Mouse (Mus musculus) cerebellum, postnatal 10 days (tissue): ENCODE measurements around the gene Capn3.

Source experiments
- DNase-seq, 2 experiments: peaks; one replicate each; pipeline ENCODE4 v3.0.0; 2021; ENCODE audit warnings: mixed read lengths in 2 of 2

Gene Capn3

DNA sequence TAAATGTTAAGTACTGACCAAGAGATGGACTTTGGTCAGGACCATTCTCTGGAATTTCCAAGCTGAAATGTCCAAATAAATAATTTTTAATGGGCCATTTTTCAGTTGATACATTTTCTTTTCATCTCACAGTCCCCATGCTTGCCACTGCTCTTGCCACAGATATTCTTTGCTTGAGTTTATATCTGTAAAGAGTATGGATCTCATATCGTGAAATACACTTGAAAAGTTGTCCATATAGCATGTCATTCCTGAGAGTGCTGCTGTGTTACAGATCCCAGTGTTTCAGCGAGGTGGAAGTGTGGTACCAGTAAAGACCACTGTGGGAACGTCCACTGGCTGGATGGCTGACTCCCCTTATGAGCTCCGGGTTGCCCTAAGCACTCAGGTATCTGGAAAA is at the start of gene Capn3:
Gene Capn3 (plus strand): TSS at position 301 of the 400 bp plus-strand sequence.
- no peak for DNase-seq

DNA sequence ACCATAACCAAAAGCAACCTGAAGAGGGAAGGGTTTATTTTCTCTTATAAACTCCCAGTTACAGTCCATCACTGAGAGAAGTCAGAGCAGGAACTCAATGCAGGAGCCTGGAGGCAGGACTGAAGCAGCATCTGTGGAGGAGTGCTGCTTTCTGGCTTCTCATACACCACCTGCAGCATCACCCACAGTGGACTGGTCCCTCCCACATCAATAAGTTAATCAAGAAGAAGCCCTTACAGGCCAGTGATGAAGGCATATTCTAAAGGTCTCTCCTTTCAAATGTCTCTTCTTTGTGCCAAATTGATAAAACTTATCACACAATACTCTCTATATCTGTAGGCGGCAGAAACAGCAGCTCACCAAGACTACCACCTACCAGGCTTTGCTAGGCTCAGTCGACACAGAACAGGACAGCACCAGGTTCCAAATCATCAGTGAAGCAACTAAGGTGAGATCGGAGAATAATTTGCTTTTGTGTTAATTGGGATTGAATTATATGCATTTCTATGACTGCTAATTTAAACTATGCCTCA is 44.7 kb upstream of the Capn3 start:
- DNase-seq = no peak

DNA sequence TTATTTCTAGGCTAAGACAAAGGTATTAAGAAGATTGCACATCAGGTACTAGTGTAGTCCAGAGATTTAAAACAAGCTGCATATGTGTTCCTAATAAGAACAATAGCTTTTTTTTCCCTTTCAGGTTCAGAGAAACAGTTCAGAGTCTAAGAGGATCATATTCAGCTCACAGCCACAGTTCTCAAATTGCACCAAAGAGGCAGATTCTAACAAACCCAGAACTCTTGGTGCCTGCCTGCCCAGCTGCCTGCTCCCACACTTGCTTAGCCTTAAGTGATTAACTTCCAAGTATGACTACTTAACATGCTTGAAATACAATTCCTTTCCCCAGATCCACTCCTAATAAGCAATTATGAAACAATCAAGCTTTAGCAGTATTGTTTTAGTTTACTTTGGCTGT is 41.7 kb upstream of the Capn3 start:
- DNase-seq = no peak

GRCm38 (mm10) chr2:120414738-120415414 is 40.9 kb upstream of the Capn3 start:
- peak; percentile 54 to 70 for DNase-seq

GRCm38 (mm10) chr2:120424386-120424785 is 31.4 kb upstream of the Capn3 start:
- DNase-seq = no peak

- no peak for DNase-seq
Measured at GRCm38 (mm10) chr2:120444486-120444885, 11.3 kb upstream of the Capn3 start.

- no peak for DNase-seq
Measured at GRCm38 (mm10) chr2:120446373-120446772, 9.4 kb upstream of the Capn3 start.

GRCm38 (mm10) chr2:120447306-120447705 is 8.5 kb upstream of the Capn3 start:
- DNase-seq = no peak

DNA sequence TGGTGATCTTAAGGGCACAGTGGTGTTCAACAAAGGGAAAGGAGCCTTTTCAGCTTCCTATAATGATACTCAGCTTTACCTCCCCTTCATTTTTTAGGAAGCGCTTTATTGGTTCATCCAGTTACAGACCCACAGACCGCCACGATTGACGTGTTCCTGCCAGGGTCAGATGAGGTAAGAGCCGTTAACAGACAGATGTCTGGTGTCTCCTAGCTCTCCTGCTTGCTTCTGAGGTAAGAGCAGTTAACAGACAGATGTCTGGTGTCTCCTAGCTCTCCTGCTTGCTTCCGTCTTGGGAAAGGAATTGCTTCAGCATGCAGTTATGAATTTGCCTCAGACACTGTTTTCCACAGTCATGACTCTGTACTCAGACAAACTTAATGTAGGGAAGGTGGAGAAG is 5.1 kb upstream of the Capn3 start:
- DNase-seq = no peak

- DNase-seq = no peak
Measured at GRCm38 (mm10) chr2:120452600-120452999, 3.2 kb upstream of the Capn3 start.

DNA sequence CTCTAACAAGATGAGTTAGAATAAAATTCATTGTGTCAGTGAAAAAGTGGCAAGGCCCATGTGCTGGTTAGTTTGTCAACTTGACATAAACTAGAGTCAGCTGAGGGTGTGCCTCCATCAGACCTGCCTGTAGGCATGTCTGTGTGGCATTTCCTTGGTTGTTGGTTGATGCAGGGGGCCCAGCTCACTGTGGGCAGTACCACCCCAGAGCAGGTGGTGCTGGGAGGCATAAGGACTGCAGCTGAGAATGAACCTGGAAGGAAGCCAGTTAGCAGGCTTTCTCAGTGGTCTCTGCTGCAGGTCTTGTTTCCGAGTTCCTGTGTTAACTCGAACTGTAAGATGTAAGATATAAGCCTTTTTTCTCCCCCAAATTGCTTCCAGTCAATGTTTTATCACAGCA is 832 bp upstream of the Capn3 start:
- peak; percentile 14 to 20 for DNase-seq

GRCm38 (mm10) chr2:120460216-120460615 is 4.4 kb downstream of the Capn3 start:
- DNase-seq = no peak

- DNase-seq = no peak
Measured at GRCm38 (mm10) chr2:120463328-120463727, 7.5 kb downstream of the Capn3 start.

DNA sequence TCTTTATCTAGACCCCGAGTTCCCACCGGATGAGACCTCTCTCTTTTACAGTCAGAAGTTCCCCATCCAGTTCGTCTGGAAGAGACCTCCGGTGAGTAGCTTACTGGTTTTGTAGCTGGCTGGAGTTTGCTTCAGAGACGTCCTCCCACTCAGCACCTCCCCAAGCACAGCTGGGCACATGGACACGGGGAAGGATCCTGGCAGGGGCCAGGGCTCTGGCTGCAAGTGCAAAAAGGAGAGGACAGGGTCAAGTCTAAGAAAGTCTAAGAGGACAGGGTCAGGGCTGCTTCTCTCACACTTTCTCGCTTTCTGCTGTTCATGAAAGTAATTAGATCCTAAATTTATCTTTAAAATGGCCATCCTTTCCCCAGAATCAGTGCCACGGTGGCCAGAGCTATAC is 8.3 kb downstream of the Capn3 start:
- no peak for DNase-seq

DNA sequence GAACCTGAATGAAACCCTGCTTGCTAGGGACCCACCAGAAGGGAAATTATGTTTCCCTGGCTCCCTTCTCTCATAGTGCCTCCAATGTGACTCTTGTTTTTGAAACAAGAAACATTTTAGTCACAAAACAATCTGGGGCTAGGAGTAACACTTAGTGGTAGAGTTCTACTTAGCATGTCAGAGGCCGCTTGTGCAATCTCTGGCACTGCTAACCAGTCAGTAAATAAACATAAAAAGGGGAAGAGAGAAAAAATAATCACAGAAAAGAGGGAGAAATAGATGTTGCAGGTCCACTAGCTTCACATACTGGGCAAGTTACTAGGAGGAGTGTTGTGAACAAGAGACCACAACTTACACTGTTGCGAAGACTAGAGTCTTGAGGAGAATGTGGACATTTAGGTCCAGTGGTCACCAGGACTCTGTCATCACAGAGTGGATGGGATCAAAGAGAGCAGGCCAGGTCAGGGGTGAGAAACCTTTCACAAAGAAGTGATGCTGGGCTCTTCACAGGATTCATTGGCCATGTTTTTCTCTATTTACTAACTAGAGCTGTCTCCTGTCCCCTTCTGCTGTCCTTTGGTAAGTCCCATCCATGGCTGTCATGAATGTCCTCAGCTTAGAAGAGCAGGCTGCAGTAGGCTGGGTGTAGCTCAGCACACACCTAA is 9.0 kb downstream of the Capn3 start:
- no peak for DNase-seq

DNA sequence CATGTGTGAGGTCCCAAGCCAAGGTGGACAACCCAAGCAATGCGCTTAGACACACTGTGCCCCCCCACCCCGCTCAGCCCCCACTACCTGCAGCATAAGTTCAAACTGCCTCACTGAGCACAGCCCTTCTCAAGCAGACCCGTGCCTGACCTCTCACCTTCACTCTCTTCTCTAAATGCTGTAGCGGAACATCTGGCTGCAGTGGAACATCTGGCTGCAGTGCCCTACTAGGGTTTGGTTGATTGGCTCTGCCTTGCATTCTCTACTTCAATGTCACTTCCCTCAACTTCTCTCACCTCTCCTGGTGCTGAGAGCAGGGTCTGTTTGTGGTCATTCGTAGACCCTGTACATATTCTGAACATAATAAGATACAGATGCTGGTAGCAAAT is 9.6 kb downstream of the Capn3 start:
- DNase-seq = no peak

DNA sequence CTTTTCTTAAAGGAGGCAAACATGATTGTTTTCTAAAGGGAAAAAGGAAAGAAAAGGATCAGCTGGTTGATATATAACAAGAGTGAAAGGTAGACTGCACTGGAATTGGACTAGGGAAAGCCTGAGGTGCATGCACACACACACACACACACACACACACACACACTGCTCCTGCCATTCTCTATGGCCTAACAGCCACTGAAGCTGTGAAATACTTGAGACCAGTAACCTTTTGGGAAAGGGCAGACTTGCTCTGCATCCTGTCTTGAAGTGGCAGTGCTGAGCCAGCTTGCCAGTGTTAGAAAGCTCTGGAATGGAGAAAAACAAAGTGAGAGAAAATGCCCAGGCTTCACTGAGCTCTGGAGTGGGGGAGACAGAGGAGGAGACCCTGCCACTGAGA is 12.2 kb downstream of the Capn3 start:
- DNase-seq = no peak

DNA sequence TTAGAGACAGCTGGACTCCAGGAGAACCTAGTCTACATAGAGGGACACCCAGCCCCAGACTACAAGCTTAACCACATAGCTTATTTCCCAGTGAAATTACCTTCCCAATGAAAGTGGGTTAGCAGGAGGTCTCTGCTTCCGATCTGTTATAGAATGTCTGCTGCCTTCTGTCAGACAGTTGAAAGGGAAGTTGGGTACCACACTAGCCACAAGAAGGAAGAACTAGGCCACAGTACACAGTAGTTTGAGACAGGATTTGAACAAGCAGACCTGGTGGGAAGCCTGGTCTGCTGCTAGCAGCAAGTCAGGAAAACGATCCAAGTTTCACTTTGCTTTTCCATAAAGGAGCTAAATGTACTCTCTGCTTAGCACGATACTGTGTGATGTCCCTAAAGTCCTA is 13.4 kb downstream of the Capn3 start:
- no peak for DNase-seq

DNA sequence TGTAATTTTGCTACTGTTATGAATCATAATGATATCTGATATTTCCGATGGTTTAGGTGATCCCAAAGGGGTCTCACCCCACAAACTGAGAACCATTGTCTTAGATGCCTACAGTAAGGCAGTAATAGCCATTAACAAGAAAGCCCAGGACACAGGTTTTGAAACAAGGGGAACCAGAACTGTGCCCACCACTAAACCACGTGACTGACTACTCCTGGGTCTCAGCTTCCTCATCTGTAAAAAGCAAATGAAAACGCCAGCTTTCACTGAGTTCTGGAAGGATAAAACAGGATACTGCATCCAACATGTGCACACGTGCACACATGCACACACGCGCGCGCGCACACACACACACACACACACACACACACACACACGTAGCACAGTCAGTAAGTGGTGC is 13.9 kb downstream of the Capn3 start:
- DNase-seq = no peak

- DNase-seq = peak; percentile 44 to 56
Measured at GRCm38 (mm10) chr2:120470856-120471255, 15.0 kb downstream of the Capn3 start.

GRCm38 (mm10) chr2:120476277-120477087 is 20.7 kb downstream of the Capn3 start:
- no peak for DNase-seq

DNA sequence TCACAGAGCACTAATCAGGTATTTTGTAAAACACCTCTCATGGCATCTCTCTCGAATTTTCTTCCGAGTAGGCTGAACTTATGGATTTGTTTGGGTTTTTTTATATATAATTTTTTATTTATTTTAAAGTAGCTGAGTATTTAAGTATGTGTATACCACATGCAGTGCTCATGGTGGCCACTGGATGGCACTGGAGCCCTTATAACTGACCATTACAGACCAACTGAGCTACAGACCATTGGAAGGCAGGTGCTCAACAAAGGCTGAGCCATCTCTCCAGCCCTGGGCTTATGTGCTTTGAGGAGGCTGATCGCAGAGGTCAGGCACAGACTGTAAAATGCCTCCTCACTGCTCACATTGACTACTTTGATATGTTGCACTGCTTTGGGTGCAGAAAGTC is 22.8 kb downstream of the Capn3 start:
- peak; percentile 82 to 83 for DNase-seq

DNA sequence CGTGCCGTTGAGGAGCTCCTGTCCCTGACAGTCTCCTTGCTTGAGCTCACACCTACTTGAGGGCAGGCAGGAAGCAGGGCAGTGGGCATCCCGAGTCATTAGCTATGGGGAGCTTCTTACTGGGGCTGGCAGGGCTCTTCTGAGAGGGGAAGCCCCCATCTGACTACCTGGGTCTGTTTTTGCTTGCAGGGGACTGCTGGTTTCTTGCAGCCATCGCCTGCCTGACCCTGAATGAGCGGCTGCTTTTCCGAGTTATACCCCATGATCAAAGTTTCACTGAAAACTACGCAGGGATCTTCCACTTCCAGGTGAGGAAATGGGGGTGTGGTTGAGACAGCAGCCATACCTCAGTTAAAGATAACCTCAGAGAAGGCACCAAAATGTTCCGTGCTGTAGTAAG is 26.1 kb downstream of the Capn3 start:
- DNase-seq = no peak
